Mouse (Mus musculus): ENCODE data around the gene Mdga1. TPM values are rescaled to one million over a fixed set of nuclear protein-coding genes. Genes with fewer than 3 reads are reported as not detected.

Mdga1 gene
- polyA plus RNA-seq, 1 experiment from 2014 or later, result 5.8 TPM

DNA sequence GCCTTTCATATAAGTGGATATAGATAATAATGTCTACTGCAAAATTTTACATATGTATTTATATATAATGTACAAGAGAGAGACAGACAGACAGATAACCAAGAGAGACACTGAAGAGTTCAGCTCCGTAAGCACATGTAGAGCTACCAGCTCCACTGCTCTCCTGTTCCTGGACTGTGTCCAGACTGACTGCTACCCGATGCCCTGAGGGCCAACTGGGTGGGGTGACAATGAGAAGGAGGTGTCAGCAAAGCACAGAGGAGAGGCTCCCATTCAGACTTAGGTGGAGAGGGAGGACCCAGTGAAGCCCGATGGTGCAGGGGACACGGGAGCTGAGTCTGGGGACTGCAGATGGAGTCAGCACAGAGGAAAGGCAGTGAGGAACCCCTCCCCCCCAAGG, 9.1 kb upstream of the Mdga1 start:
- H3K9ac ChIP-seq, result no peak overlapping the region
- 45% methylated on average over 4 of the region's 4 CpGs for WGBS
- 0 out of 2 replicates have a peak, but pooled peaks cover 1% of the 10 kb centered on the region for H3K27me3 ChIP-seq
- ATAC-seq (ENCODE audit: insufficient number of reproducible peaks, low FRiP score, low TSS enrichment, low read depth), result no peak
- no peak overlapping the region for H3K4me2 ChIP-seq
- no peaks in the 10 kb centered on the region for H3K36me3 ChIP-seq
- H3K4me3 ChIP-seq, result no peak overlapping the region
- H3K9me3 ChIP-seq, result no peaks in the 10 kb centered on the region
- H3K4me1 ChIP-seq, result peaks cover 22% of the 10 kb centered on the region
- no peak overlapping the region; the same call in 1 of the 2 replicates for H3K27ac ChIP-seq

DNA sequence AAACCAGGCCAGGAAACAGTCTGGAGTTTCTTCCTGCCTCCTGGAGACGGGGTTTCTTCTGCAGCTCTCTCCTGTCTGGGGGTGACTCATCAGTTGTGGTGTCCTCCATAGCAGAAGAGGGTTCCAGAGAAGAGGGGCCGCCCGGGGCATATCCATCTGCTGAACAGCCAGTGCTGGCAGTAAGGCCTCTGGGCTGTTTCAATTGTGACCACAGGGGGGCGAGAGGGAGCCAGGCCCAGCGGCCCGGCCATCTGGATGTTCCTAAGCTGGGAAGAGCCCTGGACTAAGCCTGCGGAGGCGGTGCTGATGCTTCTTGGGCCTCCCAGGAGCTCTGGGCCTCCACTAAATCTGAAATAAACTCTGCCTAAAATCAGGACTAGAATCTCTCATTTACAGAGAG, 5.8 kb upstream of the Mdga1 start:
- H3K27ac ChIP-seq, result no peak overlapping the region
- H3K4me1 ChIP-seq, result peaks cover 22% of the 10 kb centered on the region
- H3K9ac ChIP-seq, result no peak overlapping the region
- no peak for ATAC-seq (ENCODE audit: insufficient number of reproducible peaks, low FRiP score, low TSS enrichment, low read depth)
- no peaks in the 10 kb centered on the region for H3K9me3 ChIP-seq
- no peak overlapping the region for H3K4me3 ChIP-seq
- 5% methylated on average over 8 of the region's 8 CpGs for WGBS
- no peaks in the 10 kb centered on the region for H3K27me3 ChIP-seq
- H3K4me2 ChIP-seq, result no peak overlapping the region
- no peaks in the 10 kb centered on the region for H3K36me3 ChIP-seq

DNA sequence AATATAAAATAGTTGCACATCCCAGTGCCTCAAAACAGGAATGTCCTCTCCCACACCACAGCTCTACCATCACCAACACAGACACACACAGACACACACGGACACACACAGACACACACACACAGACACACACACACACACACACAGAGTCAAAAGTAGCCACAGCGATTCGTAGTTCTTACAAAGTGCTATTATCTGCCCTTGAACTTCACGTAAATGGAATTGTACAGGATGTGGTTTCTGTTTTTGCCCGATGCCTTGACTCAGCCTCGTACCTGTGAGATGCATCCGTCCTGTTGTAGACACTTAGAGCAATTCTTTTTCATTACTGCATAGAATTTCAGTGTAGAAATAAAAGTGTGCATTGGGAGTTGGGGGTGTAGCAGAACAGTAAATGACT, 3.3 kb upstream of the Mdga1 start:
- WGBS, result 87% methylated on average over 7 of the region's 7 CpGs
- no peaks in the 10 kb centered on the region for H3K27me3 ChIP-seq
- no peak for ATAC-seq (ENCODE audit: insufficient number of reproducible peaks, low FRiP score, low TSS enrichment, low read depth)

DNA sequence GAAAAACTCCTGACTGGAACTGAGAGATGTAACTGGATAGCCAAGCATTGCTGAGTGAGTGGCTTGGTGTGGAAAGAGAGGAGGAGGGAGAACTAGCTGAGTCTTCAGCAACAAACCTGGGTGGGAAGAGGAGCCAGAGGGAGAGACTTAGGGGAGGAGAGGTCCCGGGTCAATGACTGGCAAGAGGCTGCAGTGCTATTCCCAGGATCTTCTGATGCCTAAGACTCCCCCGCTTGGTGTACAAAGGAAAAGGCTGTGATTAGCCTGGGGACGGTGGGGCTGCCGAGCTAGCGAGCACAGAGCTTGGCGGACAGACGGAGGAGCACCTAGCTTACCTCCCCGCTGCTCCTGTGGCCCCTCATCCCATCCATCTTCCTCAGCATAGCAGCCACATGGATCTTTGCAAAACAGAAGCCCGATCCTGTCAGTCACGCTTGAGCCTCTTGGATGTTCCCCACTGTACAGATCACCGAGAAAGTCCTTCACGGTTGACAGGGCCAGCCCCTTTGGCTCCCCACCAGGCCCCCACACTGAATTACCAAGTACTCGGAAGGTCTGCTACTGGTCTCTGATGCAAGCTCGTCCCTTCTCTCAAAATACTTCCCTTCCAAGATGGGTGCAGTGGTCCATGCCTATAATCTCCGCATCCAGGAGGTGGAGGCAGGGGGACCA, 2.0 kb upstream of the Mdga1 start:
- no peak overlapping the region for H3K4me2 ChIP-seq
- no peak for ATAC-seq (ENCODE audit: insufficient number of reproducible peaks, low FRiP score, low TSS enrichment, low read depth)
- no peaks in the 10 kb centered on the region for H3K36me3 ChIP-seq
- H3K4me3 ChIP-seq, result no peak overlapping the region
- no peaks in the 10 kb centered on the region for H3K9me3 ChIP-seq
- H3K27me3 ChIP-seq, result no peaks in the 10 kb centered on the region
- H3K9ac ChIP-seq, result no peak overlapping the region
- 57% methylated on average over 15 of the region's 15 CpGs for WGBS
- H3K27ac ChIP-seq, result no peak overlapping the region
- H3K4me1 ChIP-seq, result peaks cover 8% of the 10 kb centered on the region; the same call in 1 of the 2 replicates

More for the DNA sequence above, 3.3 kb upstream of the Mdga1 start:
- H3K9ac ChIP-seq, result no peak overlapping the region
- H3K9me3 ChIP-seq, result no peaks in the 10 kb centered on the region
- no peak overlapping the region for H3K4me2 ChIP-seq
- H3K4me1 ChIP-seq, result peaks cover 8% of the 10 kb centered on the region; the same call in 1 of the 2 replicates
- no peak overlapping the region for H3K4me3 ChIP-seq
- H3K36me3 ChIP-seq, result no peaks in the 10 kb centered on the region
- H3K27ac ChIP-seq, result no peak overlapping the region

DNA sequence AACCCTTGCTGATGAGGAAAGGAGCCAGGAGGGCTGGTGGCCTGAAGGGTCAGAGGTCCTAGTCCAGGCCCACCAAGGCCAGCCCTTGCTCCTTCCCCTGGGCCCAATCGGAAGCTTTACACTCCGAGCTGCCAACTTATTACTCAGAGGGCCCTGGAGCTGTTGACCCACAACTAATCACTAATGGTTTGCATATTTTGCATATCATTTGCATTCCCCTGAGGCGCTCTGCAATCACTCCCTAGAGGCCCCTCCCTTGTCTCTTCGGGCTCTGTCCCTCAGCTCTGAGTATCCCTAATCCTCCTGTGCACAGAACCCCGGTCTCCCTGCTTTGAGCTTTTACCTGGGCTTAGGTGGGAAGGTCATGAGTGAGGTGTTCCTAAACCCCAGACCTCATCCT, 4.4 kb downstream of the Mdga1 start:
- Histone ChIP-seq H3K4me3 (no peak overlapping the region), H3K9ac (no peak overlapping the region), H3K27ac (no peak overlapping the region), H3K4me1 (peaks cover 28% of the 10 kb centered on the region), H3K36me3 (no peaks in the 10 kb centered on the region), H3K9me3 (no peaks in the 10 kb centered on the region), H3K27me3 (peaks cover 19% of the 10 kb centered on the region), H3K4me2 (no peak overlapping the region)
- no peak for ATAC-seq (ENCODE audit: insufficient number of reproducible peaks, low FRiP score, low TSS enrichment, low read depth)
- 26% methylated on average over 5 of the region's 5 CpGs for WGBS

DNA sequence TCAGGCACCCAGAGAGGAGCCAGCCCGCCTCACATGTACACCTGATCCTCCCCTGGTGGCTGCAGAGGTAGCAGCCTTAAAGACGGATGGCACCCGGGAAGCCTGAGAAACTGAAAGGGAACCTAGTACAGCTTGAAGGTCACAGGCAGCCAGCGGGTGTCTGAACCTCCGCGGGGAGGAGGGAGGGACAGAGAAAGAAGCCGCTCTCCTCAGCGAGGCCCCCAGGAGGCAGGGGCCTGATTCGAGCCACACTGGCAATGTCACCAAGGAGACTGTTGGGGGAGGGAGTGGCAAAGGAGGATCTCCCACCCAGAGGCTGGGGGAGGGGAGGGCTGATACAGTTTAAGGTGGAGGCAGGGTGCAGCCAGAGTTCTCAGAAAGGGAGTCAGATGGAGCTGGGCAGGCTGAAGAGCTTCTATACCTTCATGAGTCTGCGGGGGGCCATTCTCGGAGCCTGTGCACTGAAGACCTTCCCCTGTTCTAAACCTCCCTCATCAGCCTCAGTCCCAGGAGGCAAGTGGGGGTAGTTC, 6.1 kb downstream of the Mdga1 start:
- Histone ChIP-seq H3K4me2 (peak overlapping the region; percentile 44), H3K4me1 (peaks cover 28% of the 10 kb centered on the region), H3K36me3 (no peaks in the 10 kb centered on the region), H3K27me3 (peaks cover 19% of the 10 kb centered on the region), H3K4me3 (peak overlapping the region; percentile 7; the same call in 1 of the 2 replicates), H3K9ac (no peak overlapping the region), H3K9me3 (no peaks in the 10 kb centered on the region), H3K27ac (no peak overlapping the region)
- no peak for ATAC-seq (ENCODE audit: insufficient number of reproducible peaks, low FRiP score, low TSS enrichment, low read depth)
- 9% methylated on average over 11 of the region's 11 CpGs for WGBS

DNA sequence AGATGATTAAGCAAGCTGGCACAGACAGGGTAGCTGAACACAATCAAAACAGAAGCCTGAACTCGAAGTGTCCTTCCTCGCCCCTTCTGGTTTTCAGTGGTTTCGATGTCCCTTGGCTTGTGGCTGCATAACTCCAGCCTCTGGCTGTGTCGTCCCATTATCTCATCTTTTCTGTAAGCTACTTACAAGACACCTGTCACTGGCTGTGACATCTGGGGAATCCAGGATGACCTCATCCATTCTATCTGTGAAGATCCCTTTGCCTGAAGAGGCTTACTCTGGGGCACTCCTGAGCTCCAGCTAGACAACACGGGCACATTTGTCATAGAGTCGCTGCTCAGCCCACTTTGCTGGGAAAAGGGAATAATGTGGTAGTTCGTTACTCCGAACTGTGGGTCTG, 14.0 kb downstream of the Mdga1 start:
- Histone ChIP-seq H3K9ac (no peak overlapping the region), H3K27ac (no peak overlapping the region), H3K9me3 (no peaks in the 10 kb centered on the region), H3K27me3 (no peaks in the 10 kb centered on the region), H3K4me3 (no peak overlapping the region), H3K36me3 (no peaks in the 10 kb centered on the region), H3K4me2 (no peak overlapping the region), H3K4me1 (peaks cover 8% of the 10 kb centered on the region)
- ATAC-seq (ENCODE audit: insufficient number of reproducible peaks, low FRiP score, low TSS enrichment, low read depth), result no peak
- 63% methylated on average over 8 of the region's 8 CpGs for WGBS

DNA sequence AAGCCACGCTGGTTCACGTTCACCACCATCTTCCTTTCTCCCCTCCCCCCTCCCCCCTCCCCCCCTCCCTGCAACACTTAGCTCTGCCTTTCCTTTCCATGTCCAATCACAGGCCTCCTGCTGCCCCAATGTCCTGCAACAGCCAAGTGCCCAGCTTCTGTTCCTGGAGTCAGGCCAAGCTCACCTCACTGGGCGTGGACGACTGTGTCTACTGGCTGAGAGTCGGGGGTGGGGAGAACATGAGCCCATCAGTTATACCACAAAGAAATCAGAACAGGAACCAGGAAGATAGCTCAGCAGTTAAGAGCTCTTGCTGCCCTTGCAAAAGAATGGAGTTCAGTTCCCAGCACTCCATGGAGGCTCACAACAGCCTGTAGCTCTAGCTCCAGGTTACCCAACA, 15.6 kb downstream of the Mdga1 start:
- Histone ChIP-seq H3K4me1 (peaks cover 13% of the 10 kb centered on the region), H3K9me3 (no peaks in the 10 kb centered on the region), H3K27ac (no peak overlapping the region), H3K9ac (no peak overlapping the region), H3K27me3 (no peaks in the 10 kb centered on the region), H3K4me2 (no peak overlapping the region), H3K4me3 (no peak overlapping the region), H3K36me3 (no peaks in the 10 kb centered on the region)
- ATAC-seq (ENCODE audit: insufficient number of reproducible peaks, low FRiP score, low TSS enrichment, low read depth), result no peak
- 75% methylated on average over 5 of the region's 5 CpGs for WGBS

DNA sequence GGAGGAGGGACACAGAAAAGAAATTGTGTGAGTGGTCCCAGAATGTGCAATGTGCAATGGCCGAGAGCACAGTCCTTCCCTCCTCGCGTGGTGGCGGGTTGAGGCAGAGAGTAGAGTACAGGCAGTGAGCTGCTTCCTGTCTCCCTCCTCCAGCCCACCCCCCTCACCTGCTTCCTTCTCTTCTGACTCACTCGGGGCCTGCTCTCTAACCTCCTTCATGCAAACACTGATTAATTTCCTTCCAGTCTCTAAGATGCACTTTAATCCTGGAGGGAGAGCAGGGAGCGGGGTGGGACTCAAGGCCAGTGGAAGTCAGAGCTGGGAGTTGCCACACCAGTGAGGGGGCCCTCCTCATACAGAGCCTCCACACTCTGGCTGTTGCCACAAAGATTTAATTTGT, 18.8 kb downstream of the Mdga1 start:
- no peak overlapping the region for H3K4me3 ChIP-seq
- no peak for ATAC-seq (ENCODE audit: insufficient number of reproducible peaks, low FRiP score, low TSS enrichment, low read depth)
- H3K4me2 ChIP-seq, result no peak overlapping the region
- no peaks in the 10 kb centered on the region for H3K9me3 ChIP-seq
- no peaks in the 10 kb centered on the region for H3K27me3 ChIP-seq
- peaks cover 13% of the 10 kb centered on the region for H3K4me1 ChIP-seq
- H3K27ac ChIP-seq, result no peak overlapping the region
- 24% methylated on average over 6 of the region's 6 CpGs for WGBS
- H3K36me3 ChIP-seq, result no peaks in the 10 kb centered on the region
- H3K9ac ChIP-seq, result no peak overlapping the region

DNA sequence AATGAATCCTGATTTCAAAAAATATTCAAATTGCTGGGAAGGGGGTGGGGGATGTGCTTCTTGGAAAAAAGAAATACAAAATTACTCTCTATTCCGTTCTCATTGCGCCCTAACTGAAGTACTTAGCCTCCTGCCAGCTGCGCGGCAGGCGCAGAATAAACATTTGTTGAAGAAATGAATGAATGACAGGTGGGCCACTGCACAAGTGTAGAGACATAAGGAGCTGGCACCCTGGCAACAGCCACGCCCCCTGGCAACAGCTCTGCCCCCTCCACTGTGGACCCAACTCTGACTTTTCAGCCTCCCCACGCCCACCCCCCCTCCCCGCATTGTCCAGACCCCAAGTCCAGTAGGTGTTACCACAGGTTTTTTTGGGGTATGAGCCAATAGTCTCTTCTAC, 19.3 kb downstream of the Mdga1 start:
- Histone ChIP-seq H3K4me3 (no peak overlapping the region), H3K4me1 (peaks cover 13% of the 10 kb centered on the region), H3K4me2 (no peak overlapping the region), H3K9me3 (no peaks in the 10 kb centered on the region), H3K9ac (no peak overlapping the region), H3K36me3 (no peaks in the 10 kb centered on the region), H3K27me3 (no peaks in the 10 kb centered on the region), H3K27ac (no peak overlapping the region)
- no peak for ATAC-seq (ENCODE audit: insufficient number of reproducible peaks, low FRiP score, low TSS enrichment, low read depth)
- WGBS, result 87% methylated on average over 8 of the region's 8 CpGs

DNA sequence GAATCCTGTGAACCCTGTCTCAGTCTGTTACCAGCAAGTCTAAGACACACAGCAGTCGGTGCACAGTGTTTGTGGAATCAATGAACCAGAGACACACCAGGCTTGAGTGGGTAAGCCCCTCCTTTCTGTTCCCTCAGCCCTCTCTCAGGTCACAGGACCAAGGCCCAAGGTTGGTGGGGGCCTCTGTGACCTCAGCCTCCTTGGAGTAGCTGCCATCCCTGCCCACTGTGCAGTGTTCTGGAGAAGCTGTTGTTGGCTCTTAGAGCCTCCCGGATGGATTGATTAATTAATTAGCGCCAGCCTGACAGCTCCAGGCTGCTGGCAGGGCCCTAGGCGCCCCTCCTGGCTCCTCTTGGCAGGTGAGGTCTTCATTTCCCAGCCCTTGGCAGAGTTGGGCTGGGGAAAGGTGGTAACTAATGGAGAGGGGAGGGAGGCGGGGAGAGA, 22.6 kb downstream of the Mdga1 start:
- H3K27ac ChIP-seq, result no peak overlapping the region
- no peak for ATAC-seq (ENCODE audit: insufficient number of reproducible peaks, low FRiP score, low TSS enrichment, low read depth)
- 46% methylated on average over 5 of the region's 5 CpGs for WGBS

DNA sequence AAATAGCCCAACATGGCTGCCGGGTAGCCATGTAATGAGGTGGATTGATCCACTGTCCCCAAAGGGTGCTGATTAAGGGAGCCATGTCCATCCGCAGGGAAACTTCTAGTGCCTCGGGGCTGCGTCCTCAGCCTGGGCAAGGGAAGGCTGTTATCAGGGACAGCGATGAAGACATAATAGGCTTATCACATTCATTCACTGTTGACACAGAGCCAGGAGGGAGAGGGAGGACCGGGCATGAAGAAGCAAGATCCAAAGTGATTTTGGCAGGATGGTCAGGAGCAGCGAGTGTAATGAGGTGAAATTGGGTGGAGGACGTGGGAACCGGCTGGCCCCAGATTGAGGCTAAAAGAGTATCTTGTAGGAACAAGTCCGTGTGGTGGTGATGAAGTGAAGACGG, 25.5 kb downstream of the Mdga1 start:
- no peaks in the 10 kb centered on the region for H3K27me3 ChIP-seq
- H3K36me3 ChIP-seq, result no peaks in the 10 kb centered on the region
- H3K9ac ChIP-seq, result no peak overlapping the region
- no peak overlapping the region for H3K4me3 ChIP-seq
- 74% methylated on average over 11 of the region's 11 CpGs for WGBS
- no peaks in the 10 kb centered on the region for H3K4me1 ChIP-seq
- no peak overlapping the region for H3K4me2 ChIP-seq
- no peak for ATAC-seq (ENCODE audit: insufficient number of reproducible peaks, low FRiP score, low TSS enrichment, low read depth)
- no peak overlapping the region for H3K27ac ChIP-seq
- no peaks in the 10 kb centered on the region for H3K9me3 ChIP-seq

More for the DNA sequence above, 22.6 kb downstream of the Mdga1 start:
- H3K4me3 ChIP-seq, result no peak overlapping the region
- no peaks in the 10 kb centered on the region for H3K27me3 ChIP-seq
- H3K36me3 ChIP-seq, result no peaks in the 10 kb centered on the region
- H3K4me2 ChIP-seq, result no peak overlapping the region
- no peak overlapping the region for H3K9ac ChIP-seq
- peaks cover 13% of the 10 kb centered on the region for H3K4me1 ChIP-seq
- H3K9me3 ChIP-seq, result no peaks in the 10 kb centered on the region
